Mouse (Mus musculus) bone marrow, adult 2 months (tissue): ENCODE data around the gene Zic2. TPM values are rescaled to one million over a fixed set of nuclear protein-coding genes. Genes with fewer than 3 reads are reported as not detected.

Experiments
- H3K27ac ChIP-seq: fragments of 200-500 bp; 2 replicates; pipeline ENCODE4 v1.5.1; 2012; ENCODE audit warnings: low read depth, mild to moderate bottlenecking, control low read depth, inconsistent platforms, low read length; ENCODE audit not compliant: control insufficient read depth, poor library complexity, insufficient read depth
- H3K4me1 ChIP-seq: fragments of 200-500 bp; 2 replicates; pipeline ENCODE4 v1.6.1; 2011; ENCODE audit warnings: low read length; ENCODE audit not compliant: control insufficient read depth, insufficient read depth
- H3K4me3 ChIP-seq: fragments of 200-500 bp; replicated peaks from 2 replicates; pipeline ENCODE3; 2011; ENCODE audit warnings: mild to moderate bottlenecking, low read depth, low read length, control low read depth; ENCODE audit not compliant: control insufficient read depth
- CTCF ChIP-seq: fragments of 200-500 bp; IDR thresholded peaks from 2 replicates; pipeline ENCODE4 v1.5.1; 2011; ENCODE audit warnings: low read length, control low read depth; ENCODE audit not compliant: control insufficient read depth, insufficient read depth
- POLR2A ChIP-seq: fragments of 200-500 bp; IDR thresholded peaks from 2 replicates; pipeline ENCODE4 v1.6.1; 2011; ENCODE audit warnings: low read depth, mild to moderate bottlenecking, control low read depth, low read length, borderline replicate concordance; ENCODE audit not compliant: control insufficient read depth
- WGBS: fragments of 180-500 bp; shearing (Covaris S2); methylation state at CpG from one replicate; pipeline ENCODE4 v1.1.7; 2018; 5-methylcytosine and 5-hydroxymethylcytosine counted together
- polyA plus RNA-seq: library from polyadenylated mRNA; stranded (reverse); fragments of >200 nt; gene quantifications from 2 replicates; pipeline ENCODE4 v1.2.4, GENCODE M21; 2011; ENCODE audit warnings: low replicate concordance; ENCODE audit not compliant: missing spikeins, insufficient read depth, insufficient read length

The Zic2 gene
- polyA plus RNA-seq, 1 experiment = 2.7 TPM

- no peaks in the 10 kb centered on the region for H3K4me1 ChIP-seq
- no peak overlapping the region for H3K4me3 ChIP-seq
- 5% methylated on average over 24 of the region's 24 CpGs for WGBS
- no peak for TF ChIP-seq POLR2A
- no peak for TF ChIP-seq CTCF
- no peak overlapping the region for H3K27ac ChIP-seq
These were observed 9.8 kb downstream of the Zic2 start for GRCm38 (mm10) chr14:122484844-122485551.

GRCm38 (mm10) chr14:122485635-122486181 lies 10.5 kb downstream of the Zic2 start:
- TF ChIP-seq CTCF (no peak), POLR2A (no peak)
- 5% methylated on average over 12 of the region's 12 CpGs for WGBS
- Histone ChIP-seq H3K4me1 (no peaks in the 10 kb centered on the region), H3K4me3 (no peak overlapping the region), H3K27ac (no peak overlapping the region)

GRCm38 (mm10) chr14:122486611-122487010 lies 11.4 kb downstream of the Zic2 start:
- Histone ChIP-seq H3K27ac (no peak overlapping the region), H3K4me3 (no peak overlapping the region), H3K4me1 (no peaks in the 10 kb centered on the region)
- 0% methylated on average over 1 of the region's 1 CpGs for WGBS
- TF ChIP-seq POLR2A = no peak

- Histone ChIP-seq H3K4me3 (no peak overlapping the region), H3K4me1 (no peaks in the 10 kb centered on the region), H3K27ac (no peak overlapping the region)
- 13% methylated on average over 5 of the region's 5 CpGs for WGBS
- TF ChIP-seq CTCF (no peak), POLR2A (no peak)
These were observed 12.1 kb downstream of the Zic2 start for GRCm38 (mm10) chr14:122487366-122487765.

- no peak overlapping the region for H3K4me3 ChIP-seq
- TF ChIP-seq POLR2A = no peak
- TF ChIP-seq CTCF = no peak
- H3K27ac ChIP-seq = no peak overlapping the region
- H3K4me1 ChIP-seq = no peaks in the 10 kb centered on the region
- WGBS = 1% methylated on average over 5 of the region's 5 CpGs
These were observed 13.8 kb downstream of the Zic2 start for GRCm38 (mm10) chr14:122489041-122489440.

GRCm38 (mm10) chr14:122489686-122490414 lies 14.6 kb downstream of the Zic2 start:
- 10% methylated on average over 12 of the region's 12 CpGs for WGBS
- no peak overlapping the region for H3K27ac ChIP-seq
- no peak for TF ChIP-seq POLR2A
- no peak for TF ChIP-seq CTCF
- H3K4me1 ChIP-seq = no peaks in the 10 kb centered on the region
- H3K4me3 ChIP-seq = no peak overlapping the region

GRCm38 (mm10) chr14:122490441-122491328 lies 15.4 kb downstream of the Zic2 start, which contains the start of gene Gm10837:
Gene Gm10837 (plus strand): TSS chr14:122490586.
- no peaks in the 10 kb centered on the region for H3K4me1 ChIP-seq
- 4% methylated on average over 51 of the region's 51 CpGs for WGBS
- H3K27ac ChIP-seq = no peak within 1 kb of the TSS
- H3K4me3 ChIP-seq = no peak within 1 kb of the TSS
- TF ChIP-seq CTCF = no peak
- no peak for TF ChIP-seq POLR2A

GRCm38 (mm10) chr14:122491521-122491920 lies 16.3 kb downstream of the Zic2 start:
- Histone ChIP-seq H3K27ac (no peak overlapping the region), H3K4me3 (no peak overlapping the region), H3K4me1 (no peaks in the 10 kb centered on the region)
- WGBS = 50% methylated on average over 6 of the region's 6 CpGs
- TF ChIP-seq POLR2A (no peak), CTCF (no peak)
